Mouse (Mus musculus): Measurements from ENCODE around the gene Tmem248. TPM values are rescaled to one million over a fixed set of nuclear protein-coding genes. Genes with fewer than 3 reads are reported as not detected.

The Tmem248 gene
- polyA plus RNA-seq, 1 experiment from 2014 or later = 34.6 TPM

DNA sequence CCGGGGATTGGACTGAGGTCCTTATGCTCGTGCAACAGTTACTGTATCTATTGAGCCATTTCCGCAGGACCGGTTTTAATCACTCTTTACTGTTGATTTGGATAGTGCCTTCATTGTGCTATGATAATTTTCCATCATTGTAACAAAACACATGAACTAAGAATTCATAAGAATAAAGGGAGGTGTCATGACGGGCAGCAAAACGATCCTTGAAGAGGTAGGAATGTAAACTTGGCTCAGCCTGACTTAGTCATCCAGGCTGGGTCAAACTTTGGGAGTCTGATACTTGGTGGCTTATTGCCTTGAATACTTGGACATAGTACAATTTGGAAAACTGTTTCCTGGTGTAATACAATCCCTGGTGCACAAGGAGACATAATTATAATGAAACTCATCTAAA is 31.6 kb upstream of the Tmem248 start:
- 81% methylated on average over 6 of the region's 6 CpGs for WGBS
- Histone ChIP-seq H3K4me1 (peaks cover 5% of the 10 kb centered on the region; the same call in 1 of the 2 replicates), H3K27me3 (no peaks in the 10 kb centered on the region), H3K9ac (no peak overlapping the region), H3K27ac (no peak overlapping the region), H3K4me2 (no peak overlapping the region), H3K4me3 (replicated peaks) (no peak overlapping the region), H3K9me3 (replicated peaks) (no peaks in the 10 kb centered on the region), H3K36me3 (peaks cover 29% of the 10 kb centered on the region)
- no peak for ATAC-seq (replicated peaks; ENCODE audit: low FRiP score)

DNA sequence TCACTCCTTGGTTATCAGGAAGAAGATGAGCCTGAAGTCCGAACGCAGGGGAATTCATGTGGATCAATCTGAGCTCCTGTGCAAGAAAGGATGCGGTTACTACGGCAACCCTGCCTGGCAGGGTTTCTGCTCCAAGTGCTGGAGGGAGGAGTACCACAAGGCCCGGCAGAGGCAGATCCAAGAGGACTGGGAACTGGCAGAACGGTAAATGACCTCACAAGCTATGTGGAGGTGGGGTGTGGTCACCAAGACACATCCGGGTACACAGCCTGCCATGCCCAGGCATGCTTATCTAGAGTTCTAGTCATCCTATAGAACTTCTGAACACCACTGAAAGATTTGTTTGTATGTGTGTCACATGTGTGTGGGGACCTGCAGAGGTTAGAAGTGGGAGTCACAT is 29.5 kb upstream of the Tmem248 start:
- no peak for ATAC-seq (replicated peaks; ENCODE audit: low FRiP score)

DNA sequence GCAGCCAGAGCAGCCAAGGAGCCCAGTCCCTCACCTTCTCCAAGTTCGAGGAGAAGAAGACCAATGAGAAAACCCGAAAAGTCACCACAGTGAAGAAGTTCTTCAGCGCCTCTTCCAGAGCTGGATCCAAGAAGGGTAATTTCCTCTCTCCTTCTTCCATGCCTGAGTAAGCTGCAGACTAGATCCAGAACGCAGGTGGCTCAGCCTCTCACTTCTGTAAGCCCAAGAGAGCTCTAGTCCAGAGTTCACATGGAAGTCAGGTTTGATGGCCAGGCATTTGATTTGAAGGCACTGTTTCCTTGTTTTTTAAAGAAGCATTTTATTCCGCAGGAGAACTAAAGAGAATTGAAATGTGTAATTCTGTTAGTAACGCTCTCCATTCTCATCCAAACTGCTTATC is 26.0 kb upstream of the Tmem248 start:
- no peak overlapping the region for H3K4me2 ChIP-seq
- H3K9ac ChIP-seq = no peak overlapping the region
- no peak overlapping the region for H3K27ac ChIP-seq
- no peaks in the 10 kb centered on the region for H3K27me3 ChIP-seq
- 87% methylated on average over 6 of the region's 6 CpGs for WGBS
- H3K36me3 ChIP-seq = peaks cover 77% of the 10 kb centered on the region
- H3K4me3 ChIP-seq (replicated peaks) = no peak overlapping the region
- no peaks in the 10 kb centered on the region for H3K9me3 ChIP-seq (replicated peaks)
- ATAC-seq (replicated peaks; ENCODE audit: low FRiP score) = no peak
- peaks cover 5% of the 10 kb centered on the region; the same call in 1 of the 2 replicates for H3K4me1 ChIP-seq

More for the DNA sequence above, 29.5 kb upstream of the Tmem248 start:
- Histone ChIP-seq H3K9ac (no peak overlapping the region), H3K27me3 (no peaks in the 10 kb centered on the region), H3K4me1 (peaks cover under 1% of the 10 kb centered on the region; the same call in 1 of the 2 replicates), H3K9me3 (replicated peaks) (no peaks in the 10 kb centered on the region), H3K4me3 (replicated peaks) (no peak overlapping the region), H3K36me3 (peaks cover 49% of the 10 kb centered on the region), H3K27ac (no peak overlapping the region), H3K4me2 (no peak overlapping the region)
- WGBS = 64% methylated on average over 7 of the region's 7 CpGs

DNA sequence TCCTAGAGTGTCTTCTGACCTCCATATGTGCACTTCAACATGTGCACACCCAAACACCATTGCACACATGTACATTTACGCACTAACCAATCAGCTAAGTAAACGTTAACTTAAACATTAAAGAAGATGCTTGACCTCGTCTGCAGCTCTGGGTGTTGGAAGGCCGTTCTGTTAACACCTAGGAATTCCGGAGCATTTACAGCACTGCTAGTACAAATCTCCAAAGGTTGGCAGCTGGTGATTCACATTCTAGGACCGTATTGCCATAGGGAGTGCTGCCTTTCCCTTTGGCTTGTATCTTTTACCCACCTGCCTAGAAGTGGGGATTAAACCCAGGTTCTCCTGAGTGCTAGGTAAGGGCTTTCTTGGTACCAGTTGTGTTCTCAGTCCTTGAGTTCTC is 25.0 kb upstream of the Tmem248 start:
- H3K9me3 ChIP-seq (replicated peaks) = no peaks in the 10 kb centered on the region
- H3K27ac ChIP-seq = peak overlapping the region; percentile 49
- H3K4me3 ChIP-seq (replicated peaks) = no peak overlapping the region
- no peak for ATAC-seq (replicated peaks; ENCODE audit: low FRiP score)
- H3K4me2 ChIP-seq = no peak overlapping the region
- H3K36me3 ChIP-seq = peaks cover 79% of the 10 kb centered on the region
- H3K9ac ChIP-seq = no peak overlapping the region
- no peaks in the 10 kb centered on the region for H3K27me3 ChIP-seq
- 68% methylated on average over 6 of the region's 6 CpGs for WGBS
- peaks cover 5% of the 10 kb centered on the region; the same call in 1 of the 2 replicates for H3K4me1 ChIP-seq

DNA sequence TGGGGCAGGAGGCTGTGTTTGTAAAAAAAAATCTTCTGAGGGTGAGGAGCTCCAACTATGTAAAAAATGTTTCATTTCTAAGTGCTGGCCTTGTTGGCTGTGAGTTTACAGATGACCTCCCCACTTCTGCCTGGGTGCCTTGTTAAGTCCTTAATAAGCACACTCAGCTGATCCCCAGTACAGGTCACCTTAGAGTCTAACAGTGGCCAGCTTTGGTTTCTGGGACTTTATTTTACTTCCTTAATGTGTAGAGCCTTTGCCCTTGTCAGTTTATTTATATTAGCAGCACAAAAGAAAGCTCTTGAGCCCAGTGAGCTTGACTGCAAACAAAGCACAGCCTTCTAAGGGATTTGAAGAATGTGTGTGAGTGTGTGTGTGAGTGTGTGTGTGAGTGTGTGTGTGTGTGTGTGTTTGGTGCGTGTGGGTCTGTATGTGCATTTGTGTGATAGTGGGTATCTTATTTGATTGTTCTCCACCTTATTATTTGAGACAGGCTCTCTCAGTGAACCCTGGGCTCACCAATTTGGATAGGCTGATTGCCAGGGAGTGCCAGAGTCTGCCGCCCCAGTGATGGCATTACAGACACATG is 24.4 kb upstream of the Tmem248 start:
- peak; percentile 29; the same call in 1 of the 2 replicates for ATAC-seq (replicated peaks; ENCODE audit: low FRiP score)
- peak overlapping the region; percentile 49 for H3K27ac ChIP-seq
- no peak overlapping the region for H3K4me2 ChIP-seq
- no peaks in the 10 kb centered on the region for H3K27me3 ChIP-seq
- 67% methylated on average over 2 of the region's 2 CpGs for WGBS
- H3K36me3 ChIP-seq = peaks cover 83% of the 10 kb centered on the region
- H3K9ac ChIP-seq = no peak overlapping the region
- H3K9me3 ChIP-seq (replicated peaks) = no peaks in the 10 kb centered on the region
- H3K4me3 ChIP-seq (replicated peaks) = no peak overlapping the region
- peaks cover 5% of the 10 kb centered on the region; the same call in 1 of the 2 replicates for H3K4me1 ChIP-seq

DNA sequence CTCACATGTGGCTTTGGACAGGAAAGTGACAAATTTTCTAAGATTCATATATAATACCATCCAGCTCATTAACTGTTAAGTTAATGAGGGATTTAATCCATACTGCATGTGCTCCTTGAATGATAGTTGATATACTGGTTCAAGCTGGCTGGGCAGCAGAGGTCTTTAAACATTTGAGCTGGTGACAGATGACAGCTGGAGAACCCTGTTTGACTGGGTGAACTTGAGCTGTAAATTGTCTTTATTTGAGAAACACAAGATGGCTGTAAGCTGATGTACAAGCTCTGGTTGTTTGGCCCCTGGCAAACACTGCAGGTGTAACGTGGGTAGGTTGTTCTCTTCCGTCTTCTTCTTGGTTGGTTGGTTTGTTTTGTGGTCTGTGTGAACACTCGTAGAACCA is 23.1 kb upstream of the Tmem248 start:
- H3K4me3 ChIP-seq (replicated peaks) = no peak overlapping the region
- peaks cover 5% of the 10 kb centered on the region; the same call in 1 of the 2 replicates for H3K4me1 ChIP-seq
- H3K4me2 ChIP-seq = no peak overlapping the region
- WGBS = 52% methylated on average over 3 of the region's 3 CpGs
- no peak overlapping the region for H3K9ac ChIP-seq
- peak overlapping the region; percentile 52; the same call in 1 of the 2 replicates for H3K27ac ChIP-seq
- no peaks in the 10 kb centered on the region for H3K27me3 ChIP-seq
- H3K9me3 ChIP-seq (replicated peaks) = no peaks in the 10 kb centered on the region
- peak; percentile 57; the same call in 1 of the 2 replicates for ATAC-seq (replicated peaks; ENCODE audit: low FRiP score)
- peaks cover 84% of the 10 kb centered on the region for H3K36me3 ChIP-seq

DNA sequence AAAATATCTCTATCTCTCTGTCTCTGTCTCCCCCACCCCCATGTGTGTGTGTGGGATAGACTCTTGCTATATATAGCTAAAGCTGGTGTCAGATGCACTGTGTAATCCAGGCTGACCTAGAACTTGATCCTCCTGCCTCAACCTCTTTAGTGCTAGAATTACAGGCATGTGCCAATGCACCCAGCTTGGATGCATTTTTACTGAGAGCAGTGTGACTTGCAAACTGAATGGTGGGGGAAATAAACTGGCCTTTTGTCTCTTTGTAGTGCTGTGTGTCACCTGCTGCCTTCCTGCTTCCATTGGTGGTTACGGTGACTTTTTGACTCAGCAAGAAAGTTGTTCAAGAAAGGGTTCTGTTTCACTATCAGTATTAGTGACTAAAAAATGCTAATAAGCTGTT is 20.6 kb upstream of the Tmem248 start:
- 62% methylated on average over 1 of the region's 1 CpGs for WGBS
- ATAC-seq (replicated peaks; ENCODE audit: low FRiP score) = peak; percentile 65; the same call in 1 of the 2 replicates

DNA sequence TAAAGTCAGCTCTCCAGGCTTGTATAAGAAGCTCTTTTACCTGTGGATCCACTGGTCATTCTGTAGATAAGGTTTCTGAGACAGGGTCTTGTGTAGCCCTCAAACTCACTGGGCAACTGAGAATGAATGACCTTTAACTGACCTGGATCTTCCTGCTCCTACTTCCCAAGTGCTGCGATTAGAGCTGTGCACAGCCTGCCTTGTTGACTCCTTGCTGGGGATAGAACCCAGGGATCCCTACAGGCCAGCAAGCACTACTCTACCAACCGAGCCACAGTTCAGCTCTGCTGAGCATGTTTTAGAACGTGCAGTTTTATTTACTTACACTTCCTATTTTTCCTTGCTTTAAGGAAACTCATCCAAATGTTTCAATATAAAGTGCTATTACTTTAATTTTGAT is 19.4 kb upstream of the Tmem248 start:
- Histone ChIP-seq H3K27ac (peak overlapping the region; percentile 37; the same call in 1 of the 2 replicates), H3K36me3 (peaks cover 74% of the 10 kb centered on the region)

More for the DNA sequence above, 20.6 kb upstream of the Tmem248 start:
- H3K27me3 ChIP-seq = no peaks in the 10 kb centered on the region
- H3K4me2 ChIP-seq = no peak overlapping the region
- H3K4me1 ChIP-seq = peaks cover 8% of the 10 kb centered on the region; the same call in 1 of the 2 replicates
- no peak overlapping the region for H3K9ac ChIP-seq
- peaks cover 77% of the 10 kb centered on the region for H3K36me3 ChIP-seq
- H3K9me3 ChIP-seq (replicated peaks) = no peaks in the 10 kb centered on the region
- no peak overlapping the region for H3K4me3 ChIP-seq (replicated peaks)
- H3K27ac ChIP-seq = peak overlapping the region; percentile 42

DNA sequence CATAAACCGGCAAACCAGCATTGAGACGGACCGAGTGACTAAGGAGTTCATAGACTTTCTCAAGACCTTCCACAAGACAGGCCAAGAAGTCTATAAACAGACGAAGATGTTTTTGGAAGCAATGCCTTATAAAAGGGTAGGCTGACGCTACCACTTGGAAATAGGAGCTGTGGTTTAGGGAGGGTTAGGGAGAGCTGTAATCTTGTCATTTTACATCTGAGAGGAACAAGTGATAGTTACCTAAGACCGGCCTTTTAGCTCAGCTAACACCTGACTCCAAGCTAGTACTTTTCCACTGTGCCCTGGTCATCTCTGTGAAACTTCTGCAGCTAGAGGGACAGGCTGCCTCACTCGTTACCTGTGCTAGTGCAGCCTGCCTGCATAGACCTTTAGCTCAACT is 18.9 kb upstream of the Tmem248 start:
- Histone ChIP-seq H3K4me2 (no peak overlapping the region), H3K27me3 (no peaks in the 10 kb centered on the region), H3K9ac (no peak overlapping the region), H3K4me3 (replicated peaks) (no peak overlapping the region), H3K36me3 (peaks cover 76% of the 10 kb centered on the region), H3K9me3 (replicated peaks) (no peaks in the 10 kb centered on the region), H3K4me1 (peaks cover 8% of the 10 kb centered on the region; the same call in 1 of the 2 replicates), H3K27ac (no peak overlapping the region)
- 67% methylated on average over 7 of the region's 7 CpGs for WGBS
- ATAC-seq (replicated peaks; ENCODE audit: low FRiP score) = no peak

More for the DNA sequence above, 19.4 kb upstream of the Tmem248 start:
- H3K27me3 ChIP-seq = no peaks in the 10 kb centered on the region
- H3K9me3 ChIP-seq (replicated peaks) = no peaks in the 10 kb centered on the region
- no peak overlapping the region for H3K4me2 ChIP-seq
- peaks cover 8% of the 10 kb centered on the region; the same call in 1 of the 2 replicates for H3K4me1 ChIP-seq
- H3K4me3 ChIP-seq (replicated peaks) = no peak overlapping the region
- H3K9ac ChIP-seq = no peak overlapping the region
- no peak for ATAC-seq (replicated peaks; ENCODE audit: low FRiP score)
- 60% methylated on average over 3 of the region's 3 CpGs for WGBS

DNA sequence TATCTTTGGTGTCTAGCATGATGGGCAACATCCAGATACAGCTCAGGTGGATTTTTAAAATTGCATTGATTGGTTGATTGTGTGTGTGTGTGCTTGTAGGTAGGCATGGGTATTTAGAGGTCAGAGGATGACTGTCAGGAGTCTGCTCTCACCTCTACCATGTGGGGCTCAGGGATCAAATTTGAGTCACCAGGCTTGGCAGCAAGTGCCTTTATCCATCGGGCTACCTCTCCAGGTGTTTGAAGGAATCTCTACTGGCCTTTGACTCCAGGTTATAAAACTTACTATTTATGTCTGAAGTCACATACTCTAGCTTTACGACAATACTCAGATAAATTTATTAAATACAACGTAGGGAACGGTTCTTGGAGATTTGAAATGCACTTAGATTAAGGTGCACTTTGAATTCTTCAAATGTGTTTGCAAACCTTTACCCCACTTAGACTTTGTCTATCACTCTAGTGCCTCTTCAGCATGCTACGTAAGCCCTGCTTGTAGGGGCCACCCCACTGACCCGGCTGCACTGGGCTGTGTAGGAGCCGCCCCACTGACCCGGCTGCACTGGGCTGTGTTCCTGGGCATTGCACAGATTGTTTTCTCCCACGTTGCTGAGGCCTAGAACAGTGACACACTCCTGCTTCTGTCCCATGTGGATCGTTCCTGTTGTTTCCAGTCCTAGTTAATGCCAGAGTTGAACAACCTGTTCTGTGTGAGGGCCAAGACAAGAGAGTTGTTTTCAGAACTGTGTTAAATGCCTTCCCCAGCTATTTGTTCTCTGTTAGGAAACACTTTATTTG is 16.4 kb upstream of the Tmem248 start:
- H3K9me3 ChIP-seq (replicated peaks) = no peaks in the 10 kb centered on the region
- no peak overlapping the region for H3K9ac ChIP-seq
- H3K27me3 ChIP-seq = no peaks in the 10 kb centered on the region
- 0 out of 2 replicates have a peak, but pooled peaks cover 3% of the 10 kb centered on the region for H3K4me1 ChIP-seq
- 49% methylated on average over 10 of the region's 10 CpGs for WGBS
- no peak; the same call in 1 of the 2 replicates for ATAC-seq (replicated peaks; ENCODE audit: low FRiP score)
- H3K4me2 ChIP-seq = no peak overlapping the region
- peaks cover 71% of the 10 kb centered on the region for H3K36me3 ChIP-seq
- peak overlapping the region; percentile 11; the same call in 1 of the 2 replicates for H3K27ac ChIP-seq
- no peak overlapping the region for H3K4me3 ChIP-seq (replicated peaks)

DNA sequence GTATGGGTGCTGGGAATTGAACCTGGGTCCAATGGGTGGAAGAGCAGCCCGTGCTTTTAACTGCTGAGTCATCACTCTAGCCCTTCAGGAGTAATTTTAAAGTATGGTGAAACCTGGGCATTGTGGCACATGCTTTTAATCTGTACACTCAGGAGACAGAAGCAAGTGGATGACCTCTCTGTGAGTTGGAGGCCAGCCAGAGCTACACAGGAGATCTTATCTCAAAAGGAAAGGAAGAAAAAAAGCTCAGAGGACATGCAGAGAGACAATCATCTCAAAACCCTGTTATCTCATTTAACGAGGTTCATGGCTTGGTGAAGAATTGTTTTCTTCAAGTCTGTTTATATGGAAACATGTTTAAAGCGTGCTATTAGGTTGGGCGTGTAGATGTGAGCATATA is 12.9 kb upstream of the Tmem248 start:
- Histone ChIP-seq H3K27me3 (no peaks in the 10 kb centered on the region), H3K4me1 (0 out of 2 replicates have a peak, but pooled peaks cover 3% of the 10 kb centered on the region), H3K27ac (no peak overlapping the region), H3K36me3 (peaks cover 75% of the 10 kb centered on the region), H3K4me3 (replicated peaks) (no peak overlapping the region), H3K4me2 (no peak overlapping the region), H3K9ac (no peak overlapping the region), H3K9me3 (replicated peaks) (no peaks in the 10 kb centered on the region)
- ATAC-seq (replicated peaks; ENCODE audit: low FRiP score) = no peak
- WGBS = 81% methylated on average over 4 of the region's 4 CpGs

DNA sequence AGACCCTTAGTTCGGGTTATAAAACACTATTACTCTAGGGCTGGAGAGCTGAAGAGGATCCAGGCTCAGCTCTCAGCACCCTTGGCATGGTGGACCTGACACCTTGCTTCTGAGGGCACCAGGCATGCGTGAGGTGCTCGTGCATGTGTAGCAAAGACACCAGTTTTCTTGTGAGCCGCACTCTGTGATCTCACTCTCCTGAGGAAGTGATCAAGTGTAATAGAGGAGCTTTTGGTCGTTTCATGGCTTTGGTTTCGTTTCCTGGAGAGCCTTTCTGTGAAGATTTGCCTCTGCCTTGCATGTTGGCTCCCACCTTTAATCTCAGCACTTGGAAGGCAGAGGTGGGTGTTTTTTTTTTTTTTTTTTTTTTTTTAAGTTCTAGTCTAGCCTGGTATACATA is 12.3 kb upstream of the Tmem248 start:
- H3K4me3 ChIP-seq (replicated peaks) = no peak overlapping the region
- H3K4me1 ChIP-seq = 0 out of 2 replicates have a peak, but pooled peaks cover 3% of the 10 kb centered on the region
- H3K36me3 ChIP-seq = peaks cover 77% of the 10 kb centered on the region
- ATAC-seq (replicated peaks; ENCODE audit: low FRiP score) = no peak
- no peaks in the 10 kb centered on the region for H3K9me3 ChIP-seq (replicated peaks)
- no peak overlapping the region for H3K27ac ChIP-seq
- no peaks in the 10 kb centered on the region for H3K27me3 ChIP-seq
- no peak overlapping the region for H3K9ac ChIP-seq
- 71% methylated on average over 6 of the region's 6 CpGs for WGBS
- no peak overlapping the region for H3K4me2 ChIP-seq

All from kidney, embryonic 15.5 days (tissue).